Mouse (Mus musculus): ENCODE data around the gene Cpsf4l. TPM values are rescaled to one million over a fixed set of nuclear protein-coding genes. Genes with fewer than 3 reads are reported as not detected.
A peak's percentile ranks its signal among the peaks of the same experiment; 100 is the strongest.

The Cpsf4l gene
- 4.6 and 13.3 TPM in 2 replicates for polyA plus RNA-seq (2015; fragmentation: Nextera tagmentation; extraction: Ambion mirVana)

DNA sequence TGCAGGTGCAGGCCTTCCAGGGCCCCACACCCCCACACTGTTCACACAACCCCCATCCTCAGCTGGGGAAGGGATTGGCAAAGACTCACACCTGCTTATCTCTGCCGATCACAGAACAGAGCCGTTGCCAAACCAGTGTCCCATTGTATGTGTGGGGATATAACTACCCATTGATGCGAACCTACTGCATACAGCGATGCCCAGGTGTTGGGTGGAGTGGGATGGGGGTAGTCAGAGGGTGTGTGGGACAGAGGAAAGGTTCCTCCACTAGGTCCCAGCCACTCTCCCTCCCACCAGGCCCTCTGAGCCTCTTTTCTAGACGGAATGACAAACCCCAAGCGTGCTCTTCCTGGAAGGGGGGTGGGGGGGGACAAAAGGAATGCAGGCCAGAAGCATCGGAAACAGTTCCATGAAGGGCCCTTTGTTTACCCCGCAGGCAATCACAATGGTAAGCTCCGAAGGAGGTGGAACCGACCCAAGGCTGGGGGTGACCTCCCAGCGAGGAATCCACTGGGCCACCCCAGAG, at the start of gene Cpsf4l:
Gene Cpsf4l, minus strand, starts transcription at position 287 of the 526 bp plus-strand sequence.
- WGBS = 20% methylated on average over 11 of the region's 11 CpGs
- Histone ChIP-seq H3K4me1 (ENCODE audit: control insufficient read depth, insufficient read depth, low read length) (peaks cover 3% of the 10 kb centered on the region; the same call in 1 of the 2 replicates), H3K36me3 (ENCODE audit: control insufficient read depth, insufficient read depth) (peaks cover 3% of the 10 kb centered on the region; the same call in 1 of the 2 replicates), H3K9me3 (replicated peaks; ENCODE audit: control insufficient read depth, low read length) (0 out of 2 replicates have a peak, but pooled peaks cover 3% of the 10 kb centered on the region), H3K4me3 (ENCODE audit: low read length) (peak within 1 kb of the TSS; percentile 11; the same call in 1 of the 2 replicates), H3K9ac (ENCODE audit: low read length) (peak within 1 kb of the TSS; percentile 11; the same call in 1 of the 2 replicates), H3K27ac (ENCODE audit: low read length) (peak within 1 kb of the TSS; percentile 26), H3K27me3 (ENCODE audit: control insufficient read depth, insufficient read depth, low read length) (no peaks in the 10 kb centered on the region), H3K4me2 (ENCODE audit: low read depth, low read length) (peak within 1 kb of the TSS; percentile 19; the same call in 1 of the 2 replicates)
- peak; percentile 79 for ATAC-seq (replicated peaks; ENCODE audit: extremely low read depth, insufficient read depth, low FRiP score)

DNA sequence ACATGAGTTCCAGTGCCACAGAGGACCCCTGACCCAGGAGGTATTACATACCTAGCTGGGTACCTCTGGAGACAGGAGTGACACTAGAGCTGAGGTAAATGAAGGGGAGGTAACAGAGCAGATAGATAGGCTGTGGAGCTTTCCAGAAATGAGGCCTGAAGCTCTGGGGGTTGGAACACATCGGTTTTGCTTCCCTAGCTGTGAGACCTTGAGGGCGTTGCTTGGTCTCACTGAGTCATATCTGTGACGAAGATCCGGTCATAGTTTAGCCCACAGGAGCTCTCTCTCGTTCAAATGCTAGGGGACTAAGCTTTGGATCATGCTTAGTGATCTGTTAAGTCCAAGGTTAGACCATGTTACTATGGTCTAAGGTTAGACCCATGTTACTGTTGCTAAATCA, 49.0 kb upstream of the Cpsf4l start:
- Histone ChIP-seq H3K36me3 (ENCODE audit: control insufficient read depth, insufficient read depth) (no peaks in the 10 kb centered on the region), H3K4me1 (ENCODE audit: control insufficient read depth, insufficient read depth, low read length) (no peaks in the 10 kb centered on the region), H3K9ac (ENCODE audit: low read length) (no peak overlapping the region), H3K27ac (ENCODE audit: low read length) (no peak overlapping the region), H3K27me3 (ENCODE audit: control insufficient read depth, insufficient read depth, low read length) (no peaks in the 10 kb centered on the region), H3K9me3 (replicated peaks; ENCODE audit: control insufficient read depth, low read length) (no peaks in the 10 kb centered on the region), H3K4me2 (ENCODE audit: low read depth, low read length) (no peak overlapping the region), H3K4me3 (ENCODE audit: low read length) (no peak overlapping the region)
- 92% methylated on average over 5 of the region's 5 CpGs for WGBS
- ATAC-seq (replicated peaks; ENCODE audit: extremely low read depth, insufficient read depth, low FRiP score) = no peak

DNA sequence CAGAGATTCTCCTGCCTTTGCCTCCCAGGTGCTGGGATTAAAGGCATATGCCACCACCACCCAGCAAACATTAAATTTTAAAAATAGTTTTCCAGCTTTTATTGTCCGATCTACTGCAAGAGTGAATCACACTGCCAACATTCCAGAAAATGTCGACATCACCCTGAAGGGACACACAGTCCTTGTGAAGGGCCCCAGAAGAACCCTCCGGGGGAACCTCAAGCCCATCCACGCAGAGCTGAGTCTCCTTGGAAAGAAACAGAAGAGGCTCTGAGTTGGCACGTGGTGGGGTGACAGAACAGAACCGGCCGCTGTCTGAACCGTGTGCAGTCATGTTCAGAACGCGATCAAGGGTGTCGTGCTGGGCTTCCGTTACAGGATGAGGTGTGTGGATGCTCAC, 46.8 kb upstream of the Cpsf4l start:
- Histone ChIP-seq H3K9ac (ENCODE audit: low read length) (no peak overlapping the region), H3K4me3 (ENCODE audit: low read length) (no peak overlapping the region), H3K9me3 (replicated peaks; ENCODE audit: control insufficient read depth, low read length) (no peaks in the 10 kb centered on the region), H3K27me3 (ENCODE audit: control insufficient read depth, insufficient read depth, low read length) (no peaks in the 10 kb centered on the region), H3K4me1 (ENCODE audit: control insufficient read depth, insufficient read depth, low read length) (peaks cover 4% of the 10 kb centered on the region), H3K4me2 (ENCODE audit: low read depth, low read length) (no peak overlapping the region), H3K27ac (ENCODE audit: low read length) (no peak overlapping the region), H3K36me3 (ENCODE audit: control insufficient read depth, insufficient read depth) (no peaks in the 10 kb centered on the region)
- 85% methylated on average over 12 of the region's 12 CpGs for WGBS
- ATAC-seq (replicated peaks; ENCODE audit: extremely low read depth, insufficient read depth, low FRiP score) = no peak

DNA sequence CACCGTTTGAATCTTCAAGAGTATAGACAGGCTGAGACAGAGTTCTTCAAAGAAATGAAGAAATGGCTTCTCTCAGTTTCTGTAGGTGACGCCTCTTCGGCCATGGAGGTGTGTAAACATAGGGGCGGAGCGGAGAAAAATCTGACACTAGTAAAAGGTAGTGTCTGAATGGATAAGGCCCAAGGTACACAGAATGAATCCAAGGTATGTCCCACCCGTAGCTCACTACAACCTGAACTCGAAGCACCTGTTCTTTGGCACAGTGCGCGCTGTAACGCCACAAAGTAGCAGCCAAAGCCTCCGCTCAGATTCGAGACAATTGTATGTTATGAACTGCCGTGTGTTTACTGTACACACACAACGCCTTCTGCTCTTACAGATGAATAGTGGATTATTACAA, 46.1 kb upstream of the Cpsf4l start:
- H3K27ac ChIP-seq (ENCODE audit: low read length) = no peak overlapping the region
- WGBS = 84% methylated on average over 14 of the region's 14 CpGs

DNA sequence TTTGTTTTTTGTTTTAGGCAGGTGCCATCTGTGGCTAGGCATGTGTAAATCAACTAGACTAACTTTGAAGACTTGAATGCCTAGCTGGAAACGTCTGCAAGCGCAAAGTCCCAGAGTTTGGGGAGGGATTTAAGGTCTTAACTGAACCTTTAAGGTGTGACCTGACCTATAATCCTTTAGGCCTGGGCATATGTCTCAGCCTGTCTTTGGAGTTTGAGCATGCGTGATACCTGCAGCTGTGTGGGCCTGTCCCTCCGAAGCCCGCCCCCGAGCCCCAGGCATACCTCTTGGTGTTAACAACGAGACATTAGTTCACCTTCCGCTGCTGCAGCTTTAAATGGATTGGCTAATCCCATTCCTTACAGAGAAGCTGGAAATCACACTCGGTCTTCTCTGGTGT, 45.0 kb upstream of the Cpsf4l start:
- H3K36me3 ChIP-seq (ENCODE audit: control insufficient read depth, insufficient read depth) = no peaks in the 10 kb centered on the region
- no peaks in the 10 kb centered on the region for H3K9me3 ChIP-seq (replicated peaks; ENCODE audit: control insufficient read depth, low read length)
- H3K27ac ChIP-seq (ENCODE audit: low read length) = no peak overlapping the region
- H3K9ac ChIP-seq (ENCODE audit: low read length) = no peak overlapping the region
- WGBS = 64% methylated on average over 9 of the region's 9 CpGs
- peaks cover 9% of the 10 kb centered on the region for H3K4me1 ChIP-seq (ENCODE audit: control insufficient read depth, insufficient read depth, low read length)
- H3K4me3 ChIP-seq (ENCODE audit: low read length) = no peak overlapping the region
- H3K27me3 ChIP-seq (ENCODE audit: control insufficient read depth, insufficient read depth, low read length) = no peaks in the 10 kb centered on the region
- no peak overlapping the region for H3K4me2 ChIP-seq (ENCODE audit: low read depth, low read length)
- ATAC-seq (replicated peaks; ENCODE audit: extremely low read depth, insufficient read depth, low FRiP score) = no peak

More for the DNA sequence above, 46.1 kb upstream of the Cpsf4l start:
- Histone ChIP-seq H3K4me2 (ENCODE audit: low read depth, low read length) (no peak overlapping the region), H3K36me3 (ENCODE audit: control insufficient read depth, insufficient read depth) (no peaks in the 10 kb centered on the region), H3K27me3 (ENCODE audit: control insufficient read depth, insufficient read depth, low read length) (no peaks in the 10 kb centered on the region), H3K4me1 (ENCODE audit: control insufficient read depth, insufficient read depth, low read length) (peaks cover 4% of the 10 kb centered on the region), H3K9me3 (replicated peaks; ENCODE audit: control insufficient read depth, low read length) (no peaks in the 10 kb centered on the region), H3K9ac (ENCODE audit: low read length) (no peak overlapping the region), H3K4me3 (ENCODE audit: low read length) (no peak overlapping the region)
- no peak for ATAC-seq (replicated peaks; ENCODE audit: extremely low read depth, insufficient read depth, low FRiP score)

DNA sequence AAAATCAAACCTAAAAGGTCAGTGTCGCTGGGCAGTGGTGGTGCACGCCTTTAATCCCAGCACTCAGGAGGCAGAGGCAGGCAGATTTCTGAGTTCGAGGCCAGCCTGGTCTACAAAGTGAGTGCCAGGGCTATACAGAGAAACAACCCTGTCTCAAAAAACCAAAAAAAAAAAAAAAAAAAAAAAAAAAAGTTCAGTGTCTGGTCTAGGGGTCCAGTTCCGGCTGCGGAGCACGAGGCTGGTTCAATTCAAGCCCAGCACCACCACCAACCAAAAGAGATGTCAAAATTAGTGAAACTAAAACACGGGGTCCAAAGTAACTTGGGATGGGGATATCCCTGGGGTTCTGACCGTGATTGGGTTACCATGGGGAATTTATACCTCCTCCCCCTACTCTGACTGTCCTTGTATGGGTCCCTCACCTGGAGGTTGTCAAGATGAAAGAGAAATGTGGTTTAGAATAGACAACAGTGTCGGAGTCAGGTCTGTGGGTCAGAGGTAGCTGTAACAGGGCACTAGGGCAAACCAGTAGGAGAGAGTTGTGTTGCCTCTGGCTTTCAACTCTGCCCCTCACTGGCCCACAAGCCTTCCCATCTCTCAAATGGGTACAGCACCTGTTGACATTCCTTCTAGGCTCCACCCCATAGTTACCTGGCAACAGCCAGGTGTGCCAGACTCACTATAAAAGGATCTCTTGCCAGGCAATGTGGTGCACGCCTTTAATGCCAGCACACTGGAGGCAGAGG, 43.0 kb upstream of the Cpsf4l start:
- no peak for ATAC-seq (replicated peaks; ENCODE audit: extremely low read depth, insufficient read depth, low FRiP score)
- Histone ChIP-seq H3K4me2 (ENCODE audit: low read depth, low read length) (peak overlapping the region; percentile 91), H3K27ac (ENCODE audit: low read length) (no peak overlapping the region), H3K4me3 (ENCODE audit: low read length) (no peak overlapping the region; the same call in 1 of the 2 replicates), H3K9me3 (replicated peaks; ENCODE audit: control insufficient read depth, low read length) (no peaks in the 10 kb centered on the region), H3K4me1 (ENCODE audit: control insufficient read depth, insufficient read depth, low read length) (peaks cover 28% of the 10 kb centered on the region), H3K27me3 (ENCODE audit: control insufficient read depth, insufficient read depth, low read length) (no peaks in the 10 kb centered on the region), H3K9ac (ENCODE audit: low read length) (peak overlapping the region; percentile 70; the same call in 1 of the 2 replicates), H3K36me3 (ENCODE audit: control insufficient read depth, insufficient read depth) (no peaks in the 10 kb centered on the region)
- 91% methylated on average over 10 of the region's 10 CpGs for WGBS

DNA sequence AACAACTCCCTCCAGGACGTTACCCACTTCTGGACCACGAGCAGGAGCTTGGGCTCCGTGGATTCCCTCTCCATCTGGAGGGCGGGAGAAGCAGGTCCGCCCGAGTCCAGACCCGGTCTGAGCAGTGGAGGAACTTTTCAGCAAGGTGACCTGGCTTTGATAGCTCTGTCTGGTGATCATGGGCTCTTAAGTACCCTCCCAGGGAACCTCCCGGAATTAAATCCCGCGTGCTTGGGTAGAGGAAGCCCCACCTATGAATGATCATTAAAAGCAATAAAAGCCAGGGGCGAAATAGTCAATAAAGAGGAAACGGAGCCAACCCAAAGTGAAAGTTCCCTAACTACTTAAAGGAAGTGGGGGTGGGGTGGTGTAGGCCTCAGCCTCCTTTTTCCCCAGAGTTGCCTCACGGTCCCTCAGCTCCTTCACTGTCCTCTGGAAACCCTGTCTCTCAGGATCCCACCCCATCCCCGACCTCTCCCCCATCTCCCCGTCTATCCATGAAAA, 42.4 kb upstream of the Cpsf4l start:
- ATAC-seq (replicated peaks; ENCODE audit: extremely low read depth, insufficient read depth, low FRiP score) = no peak
- H3K4me1 ChIP-seq (ENCODE audit: control insufficient read depth, insufficient read depth, low read length) = peaks cover 35% of the 10 kb centered on the region
- WGBS = 17% methylated on average over 15 of the region's 15 CpGs

DNA sequence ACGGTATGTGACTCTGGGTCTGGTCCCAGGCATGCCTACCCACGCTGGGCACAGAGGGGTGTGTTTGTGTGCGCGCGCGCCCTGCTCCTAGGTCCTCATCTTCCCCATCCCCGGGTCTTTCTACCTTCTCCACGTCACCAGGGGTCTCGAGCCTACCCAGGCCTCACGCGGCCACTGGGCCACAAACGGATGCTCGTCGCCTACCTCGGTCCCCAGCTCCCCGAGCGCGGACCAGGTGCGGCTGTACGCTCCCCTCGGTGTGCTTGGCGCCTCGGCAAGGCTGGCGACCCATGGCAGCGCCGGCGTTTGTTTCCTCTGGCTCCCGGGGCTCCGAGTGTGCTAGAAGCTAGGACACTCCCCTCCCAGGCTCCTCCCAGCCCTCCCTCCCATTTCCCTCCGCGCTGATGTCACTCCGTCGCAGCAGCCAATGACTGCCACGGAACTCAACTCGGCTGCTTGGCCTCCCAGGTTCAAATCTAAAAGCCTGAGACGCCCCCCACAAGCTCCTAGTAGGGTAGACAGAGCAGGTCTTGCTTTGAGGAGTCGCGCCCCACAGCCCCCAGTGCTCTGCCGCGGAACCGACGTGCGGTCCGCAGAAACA, 41.8 kb upstream of the Cpsf4l start, which contains the start of gene Cdc42ep4:
Gene Cdc42ep4, minus strand, starts transcription at position 398 of the 601 bp plus-strand sequence.
- Histone ChIP-seq H3K9me3 (replicated peaks; ENCODE audit: control insufficient read depth, low read length) (no peaks in the 10 kb centered on the region), H3K36me3 (ENCODE audit: control insufficient read depth, insufficient read depth) (no peaks in the 10 kb centered on the region), H3K4me1 (ENCODE audit: control insufficient read depth, insufficient read depth, low read length) (peaks cover 36% of the 10 kb centered on the region), H3K4me2 (ENCODE audit: low read depth, low read length) (peak within 1 kb of the TSS; percentile 91), H3K27ac (ENCODE audit: low read length) (peak within 1 kb of the TSS; percentile 59), H3K27me3 (ENCODE audit: control insufficient read depth, insufficient read depth, low read length) (no peaks in the 10 kb centered on the region), H3K9ac (ENCODE audit: low read length) (peak within 1 kb of the TSS; percentile 70), H3K4me3 (ENCODE audit: low read length) (peak within 1 kb of the TSS; percentile 60)
- peak; percentile 86 for ATAC-seq (replicated peaks; ENCODE audit: extremely low read depth, insufficient read depth, low FRiP score)
- WGBS = under 1% methylated on average over 44 of the region's 44 CpGs

More for the DNA sequence above, 42.4 kb upstream of the Cpsf4l start:
- peak overlapping the region; percentile 60 for H3K4me3 ChIP-seq (ENCODE audit: low read length)
- no peaks in the 10 kb centered on the region for H3K9me3 ChIP-seq (replicated peaks; ENCODE audit: control insufficient read depth, low read length)
- H3K36me3 ChIP-seq (ENCODE audit: control insufficient read depth, insufficient read depth) = no peaks in the 10 kb centered on the region
- H3K4me2 ChIP-seq (ENCODE audit: low read depth, low read length) = peak overlapping the region; percentile 91
- H3K27ac ChIP-seq (ENCODE audit: low read length) = peak overlapping the region; percentile 59
- peak overlapping the region; percentile 70 for H3K9ac ChIP-seq (ENCODE audit: low read length)
- H3K27me3 ChIP-seq (ENCODE audit: control insufficient read depth, insufficient read depth, low read length) = no peaks in the 10 kb centered on the region

Data from heart, embryonic 16.5 days (tissue).